In genomic region chr15:11536076-11536620, GRCm38 (mm10) we compare ENCODE assay signal across 17 mouse cellular contexts.
A peak's percentile ranks its signal among the peaks of the same experiment; 100 is the strongest.
DNase-seq lines count a peak whose midpoint lies in the region; ATAC-seq lines count a peak whose summit lies in the region.
"Had no signal": no experiment of that assay in that cellular context is flagged by ENCODE, and none has a peak within 500 bp of the region (broad histone marks: within the 10 kb centered on the region; RNA-seq: fewer than 3 reads in every experiment).

No protein-coding gene starts in this region.

- no peaks in the 10 kb centered on the region for H3K27me3 ChIP-seq in lung, embryonic 16.5 days (ENCODE audit: control insufficient read depth, insufficient read depth, low read depth, low read length)
- H3K27me3 ChIP-seq: embryonic facial prominence, embryonic 13.5 days; hindbrain, embryonic 12.5 days; midbrain, embryonic 12.5 days had no signal

- H3K9ac ChIP-seq in lung, embryonic 16.5 days (ENCODE audit: low read length), result no peak overlapping the region
- H3K9ac ChIP-seq: embryonic facial prominence, embryonic 13.5 days; hindbrain, embryonic 12.5 days; midbrain, embryonic 12.5 days had no signal

- no peak overlapping the region for H3K4me2 ChIP-seq in lung, embryonic 16.5 days (ENCODE audit: low read depth, low read length)
- H3K4me2 ChIP-seq: embryonic facial prominence, embryonic 13.5 days; hindbrain, embryonic 12.5 days; midbrain, embryonic 12.5 days had no signal

- H3K4me3 ChIP-seq in lung, embryonic 16.5 days (ENCODE audit: low read length), result no peak overlapping the region
- H3K4me3 ChIP-seq: embryonic facial prominence, embryonic 13.5 days; forebrain, embryonic 10.5 days; heart, adult 2 months; hindbrain, embryonic 12.5 days; midbrain, embryonic 12.5 days had no signal

- 41% methylated on average over 7 of the region's 7 CpGs for WGBS in lung, embryonic 16.5 days

- no peaks in the 10 kb centered on the region for H3K36me3 ChIP-seq in lung, embryonic 16.5 days (ENCODE audit: control insufficient read depth, insufficient read depth, low read length)
- H3K36me3 ChIP-seq: embryonic facial prominence, embryonic 13.5 days; forebrain, embryonic 10.5 days; hindbrain, embryonic 12.5 days; midbrain, embryonic 12.5 days had no signal

- peak; percentile 35 for DNase-seq in gastrocnemius, postnatal 14 days
- DNase-seq in gastrocnemius, postnatal 4 days (ENCODE audit: low spot score in 2 of 2), result no peak
- peak; percentile 40 for DNase-seq in urinary bladder, postnatal 14 days (ENCODE audit: low spot score)
- no peak for DNase-seq in urinary bladder, postnatal 4 days (ENCODE audit: low spot score in 2 of 2)
- no peak for DNase-seq in spleen, adult 12 weeks (ENCODE audit: low spot score)
- no peak for DNase-seq in right cerebral cortex, adult 18-20 months
- DNase-seq: cerebellum, adult 8-10 months; heart, adult 2 months; liver; thymus, postnatal 25 days had no signal

- H3K9me3 ChIP-seq in lung, embryonic 16.5 days (ENCODE audit: control insufficient read depth, low read length), result no peaks in the 10 kb centered on the region
- H3K9me3 ChIP-seq: embryonic facial prominence, embryonic 13.5 days; forebrain, embryonic 10.5 days; hindbrain, embryonic 12.5 days; midbrain, embryonic 12.5 days had no signal

- no peak overlapping the region for H3K27ac ChIP-seq in lung, embryonic 16.5 days (ENCODE audit: low read length)
- H3K27ac ChIP-seq: embryonic facial prominence, embryonic 13.5 days; forebrain, embryonic 10.5 days; heart, adult 2 months; hindbrain, embryonic 12.5 days; midbrain, embryonic 12.5 days; stomach, postnatal 0 days had no signal

- 0 out of 2 replicates have a peak, but pooled peaks cover 3% of the 10 kb centered on the region for H3K4me1 ChIP-seq in lung, embryonic 16.5 days (replicated peaks; ENCODE audit: control insufficient read depth, insufficient read depth, low read length)
- H3K4me1 ChIP-seq: midbrain, embryonic 12.5 days had no signal

- intact Hi-C loops in gastrocnemius, postnatal 14 days (cut with DNase I; ENCODE audit: low total_unique reads), result no loop called here

- peak; percentile 31; the same call in 1 of the 2 replicates for ATAC-seq in lung, embryonic 16.5 days (ENCODE audit: low read depth)
- ATAC-seq: intestine, embryonic 16.5 days had no signal

Comparison
In these comparisons a context has a peak if more than half of its experiments do, and no peak if none do; other contexts are left out.
1. DNase-seq: peak in gastrocnemius, postnatal 14 days (single experiment) and urinary bladder, postnatal 14 days (single experiment); none in gastrocnemius, postnatal 4 days (0 of 2), urinary bladder, postnatal 4 days (0 of 2), spleen, adult 12 weeks (single experiment) and right cerebral cortex, adult 18-20 months (single experiment).